Mouse (Mus musculus) 3T3-L1 (cell line): ENCODE measurements around the gene Lhx2.

Source experiments
- DNase-seq: peaks from one replicate; pipeline ENCODE4 v3.0.0-alpha.2; 2015; ENCODE audit warnings: low read depth, low spot score

The Lhx2 gene

GRCm38 (mm10) chr2:38346881-38347764 is 8.0 kb downstream of the Lhx2 start:
- no peak for DNase-seq

GRCm38 (mm10) chr2:38347811-38348551 is 8.9 kb downstream of the Lhx2 start:
- DNase-seq = no peak

- no peak for DNase-seq
Measured at GRCm38 (mm10) chr2:38348660-38349420, 9.8 kb downstream of the Lhx2 start.

- no peak for DNase-seq
Measured at GRCm38 (mm10) chr2:38349447-38350350, 10.6 kb downstream of the Lhx2 start.

GRCm38 (mm10) chr2:38350386-38350785 is 11.3 kb downstream of the Lhx2 start:
- DNase-seq = no peak

- DNase-seq = peak; percentile 32
Measured at GRCm38 (mm10) chr2:38350796-38351195, 11.7 kb downstream of the Lhx2 start.

GRCm38 (mm10) chr2:38351641-38352320 is 12.7 kb downstream of the Lhx2 start:
- no peak for DNase-seq

GRCm38 (mm10) chr2:38352321-38353007 is 13.4 kb downstream of the Lhx2 start:
- no peak for DNase-seq

- no peak for DNase-seq
Measured at GRCm38 (mm10) chr2:38353008-38353379, 13.9 kb downstream of the Lhx2 start.

GRCm38 (mm10) chr2:38353664-38354063 is 14.6 kb downstream of the Lhx2 start:
- DNase-seq = no peak

GRCm38 (mm10) chr2:38354179-38354716 is 15.2 kb downstream of the Lhx2 start:
- DNase-seq = no peak

- no peak for DNase-seq
Measured at GRCm38 (mm10) chr2:38354717-38355510, 15.8 kb downstream of the Lhx2 start.

GRCm38 (mm10) chr2:38355731-38356427 is 16.8 kb downstream of the Lhx2 start:
- no peak for DNase-seq

GRCm38 (mm10) chr2:38356428-38357260 is 17.6 kb downstream of the Lhx2 start:
- DNase-seq = no peak

GRCm38 (mm10) chr2:38357294-38358246 is 18.5 kb downstream of the Lhx2 start:
- no peak for DNase-seq

- no peak for DNase-seq
Measured at GRCm38 (mm10) chr2:38358611-38359010, 19.5 kb downstream of the Lhx2 start.
